Comparison of ENCODE assay signal across 13 mouse cellular contexts in the genomic region with DNA sequence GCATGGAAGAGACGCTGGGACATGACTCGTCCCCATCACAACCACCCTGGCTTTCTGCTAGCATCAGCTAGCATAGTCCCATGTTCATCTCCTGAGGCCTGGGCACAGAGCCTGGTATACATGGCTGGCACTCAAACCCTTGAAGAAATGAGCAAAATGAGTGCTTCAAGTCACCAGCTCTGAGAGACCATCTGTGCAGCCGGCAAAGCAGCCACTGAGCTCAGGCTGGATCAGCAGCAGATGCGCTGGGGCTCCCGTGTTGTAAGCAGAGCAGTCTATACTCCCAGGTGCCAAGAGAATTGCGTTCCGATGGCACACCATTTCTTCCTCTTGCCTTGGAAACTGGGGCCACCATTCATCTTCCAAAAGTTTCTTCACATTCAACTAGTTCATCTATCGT. TPM values are rescaled to one million over a fixed set of nuclear protein-coding genes. Genes with fewer than 3 reads are reported as not detected.
DNase-seq lines count a peak whose midpoint lies in the region; ATAC-seq lines count a peak whose summit lies in the region.
"Had no signal": no experiment of that assay in that cellular context is flagged by ENCODE, and none has a peak within 500 bp of the region (broad histone marks: within the 10 kb centered on the region; RNA-seq: fewer than 3 reads in every experiment).

No protein-coding gene starts in this region.

- no peaks in the 10 kb centered on the region for H3K27me3 ChIP-seq in kidney, embryonic 14.5 days (ENCODE audit: control insufficient read depth, insufficient read depth, low read length)
- H3K27me3 ChIP-seq: midbrain, embryonic 13.5 days; neural tube, embryonic 15.5 days had no signal

- H3K9ac ChIP-seq in kidney, embryonic 14.5 days (ENCODE audit: low read depth, low read length), result no peak overlapping the region
- H3K9ac ChIP-seq: midbrain, embryonic 13.5 days; neural tube, embryonic 15.5 days had no signal

- H3K27ac ChIP-seq in kidney, embryonic 14.5 days (ENCODE audit: low read depth, low read length), result no peak overlapping the region
- H3K27ac ChIP-seq: heart, adult 2 months; kidney, postnatal 0 days; midbrain, embryonic 13.5 days; neural tube, embryonic 15.5 days had no signal

- H3K36me3 ChIP-seq in kidney, embryonic 14.5 days (ENCODE audit: control insufficient read depth, insufficient read depth, low read length), result no peaks in the 10 kb centered on the region
- H3K36me3 ChIP-seq: midbrain, embryonic 13.5 days; neural tube, embryonic 15.5 days had no signal

- ATAC-seq in monocyte, adult 5-6 weeks (replicated peaks; ENCODE audit: insufficient number of reproducible peaks, low FRiP score, low TSS enrichment, poor library complexity, severe bottlenecking), result no peak
- ATAC-seq in kidney, embryonic 14.5 days (ENCODE audit: low FRiP score, low TSS enrichment), result no peak
- ATAC-seq: midbrain, embryonic 13.5 days had no signal

- H3K4me1 ChIP-seq in kidney, embryonic 14.5 days (ENCODE audit: control insufficient read depth, insufficient read depth, low read length), result no peaks in the 10 kb centered on the region
- H3K4me1 ChIP-seq: midbrain, embryonic 13.5 days; neural tube, embryonic 15.5 days had no signal

- no peaks in the 10 kb centered on the region for H3K9me3 ChIP-seq in kidney, embryonic 14.5 days (ENCODE audit: control insufficient read depth, low read length)
- H3K9me3 ChIP-seq: midbrain, embryonic 13.5 days; neural tube, embryonic 15.5 days had no signal

- DNase-seq in cerebellum, adult 8-10 months, result peak; percentile 7
- DNase-seq in cerebellum, postnatal 25 days, result peak; percentile 36 to 53
- DNase-seq in layer of hippocampus, postnatal 10 days (ENCODE audit: low spot score in 2 of 2), result peak; percentile 23 to 27
- DNase-seq in right cerebral cortex, adult 2 months (ENCODE audit: low spot score in 2 of 2), result peak; percentile 37 to 62
- no peak for DNase-seq in spleen, adult 12 weeks (ENCODE audit: low spot score)
- DNase-seq: embryo, embryonic 11 days; heart, adult 2 months; liver had no signal

- no peak overlapping the region for H3K4me2 ChIP-seq in kidney, embryonic 14.5 days (replicated peaks; ENCODE audit: low read depth, low read length)
- H3K4me2 ChIP-seq: midbrain, embryonic 13.5 days; neural tube, embryonic 15.5 days had no signal

- 92% methylated on average over 8 of the region's 8 CpGs for WGBS in kidney, embryonic 14.5 days

- H3K4me3 ChIP-seq in kidney, embryonic 14.5 days (ENCODE audit: low read length), result no peak overlapping the region
- H3K4me3 ChIP-seq: heart, adult 2 months; midbrain, embryonic 13.5 days; neural tube, embryonic 15.5 days had no signal

RNA-seq across cellular contexts. Expression of a gene that starts 3.4 kb away (rescaled TPM):
- total RNA-seq in layer of hippocampus, postnatal 10 days (2021), result under 1 TPM in 1 of 2 experiments, not detected in 1; 0.11 TPM
- total RNA-seq in monocyte, adult 5-6 weeks (2017), result 44.5 to 208 TPM (median 58.1 TPM) in 3 replicates
- polyA plus RNA-seq in kidney, embryonic 14.5 days (2014; fragmentation: Nextera tagmentation; extraction: Ambion mirVana), result 0.26 TPM in 1 of 2 replicates, not detected in the other

Comparison
In these comparisons a context has a peak if more than half of its experiments do, and no peak if none do; other contexts are left out.
1. RNA of a gene that starts 3.4 kb away (total RNA-seq): 44.5 to 208 TPM in monocyte, adult 5-6 weeks; 0.11 TPM in layer of hippocampus, postnatal 10 days; every median in the first group is over 10 times any median in the second.